Mouse (Mus musculus) granulocyte monocyte progenitor cell, adult 5-6 weeks (primary cell): ENCODE measurements around the gene Mok. TPM values are rescaled to one million over a fixed set of nuclear protein-coding genes. Genes with fewer than 3 reads are reported as not detected.
A peak's percentile ranks its signal among the peaks of the same experiment; 100 is the strongest.

Experiments
- ATAC-seq: replicated peaks from 2 replicates; pipeline ENCODE4 v1.8.0; 2016; ENCODE audit warnings: mild to moderate bottlenecking, moderate TSS enrichment, inconsistent platforms; ENCODE audit not compliant: poor library complexity, severe bottlenecking
- total RNA-seq, 2 experiments: library from RNA; stranded (forward) in 1 of 2; stranded (reverse) in 1 of 2; fragments of 200-712, 200-1000 nt in 1 of 2; fragments of >200 nt in 1 of 2; fragmentation: Nextera tagmentation in 1 of 2; gene quantifications; 2 replicates each; pipeline ENCODE4 v1.2.3; 2014 to 2017

Gene Mok
- total RNA-seq, 2 experiments from 2014 or later: 1.5 to 2.6 TPM

- peak; percentile 58 for ATAC-seq
Measured at GRCm38 (mm10) chr12:110850010-110850928, 9.5 kb upstream of the Mok start, which contains the start of gene Zfp839. Gene Zfp839, plus strand, starts transcription at chr12:110850253.

DNA sequence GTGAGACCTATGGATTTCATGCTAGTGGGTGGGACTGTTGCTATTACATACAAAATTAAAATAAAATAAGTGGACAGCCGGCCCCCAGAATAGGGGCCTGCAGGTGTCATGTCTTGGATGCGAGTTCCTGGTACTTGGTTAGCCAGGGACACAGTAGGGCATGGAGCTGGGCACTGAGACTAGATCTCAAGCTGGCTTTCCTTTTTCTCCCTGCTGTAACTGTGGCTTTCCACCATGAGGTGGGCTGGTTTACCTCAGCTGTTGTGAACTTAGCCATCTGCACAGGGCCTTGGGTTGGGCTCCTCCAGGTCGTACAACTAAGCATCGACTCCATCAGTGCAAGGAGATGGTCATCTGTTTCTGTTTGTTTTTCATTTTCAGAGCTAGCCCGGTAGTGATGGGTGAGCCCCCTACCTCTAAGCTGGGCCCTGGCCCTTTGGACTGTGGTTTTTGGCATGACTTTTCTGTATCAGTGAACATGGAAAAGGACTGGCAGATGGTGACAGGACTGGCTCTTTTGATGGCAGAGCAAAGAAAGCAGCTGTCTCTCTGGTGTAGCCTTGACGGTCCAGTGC, 5.5 kb upstream of the Mok start:
- ATAC-seq: no peak

DNA sequence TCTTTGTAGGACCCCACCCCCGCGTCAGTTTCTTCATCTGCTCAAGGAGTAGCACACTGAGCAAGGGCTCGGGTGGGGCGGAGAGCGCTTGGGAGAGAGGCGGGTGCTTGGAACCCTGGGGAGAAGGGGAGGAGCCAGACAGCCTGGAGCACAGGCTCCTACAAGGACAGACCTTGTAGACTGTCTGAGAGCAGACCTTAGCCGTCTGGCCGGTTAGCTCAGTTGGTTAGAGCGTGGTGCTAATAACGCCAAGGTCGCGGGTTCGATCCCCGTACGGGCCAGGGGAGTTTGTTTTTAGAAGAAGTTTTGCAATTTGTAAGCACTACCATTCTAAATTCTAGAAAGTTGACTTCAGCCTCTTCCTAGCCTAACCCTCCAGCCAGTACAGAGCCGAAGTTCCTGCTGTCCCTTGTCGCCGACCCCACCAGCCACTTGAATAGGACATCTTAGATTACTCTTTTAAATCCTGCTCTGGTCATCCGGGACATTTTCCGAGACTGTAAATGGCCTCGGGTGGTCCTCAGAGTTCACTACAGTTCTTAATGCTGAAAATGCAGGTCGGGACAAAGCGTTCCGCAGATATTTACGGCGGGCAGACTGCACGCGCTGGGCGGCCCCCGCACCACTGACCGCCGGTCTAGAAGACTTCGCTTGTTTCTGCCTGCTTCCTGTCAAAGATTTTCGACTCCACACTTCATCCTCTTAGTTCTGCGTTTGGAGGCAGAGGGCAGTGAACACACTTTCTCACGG, 4.6 kb upstream of the Mok start:
- peak; percentile 73 for ATAC-seq

- peak; percentile 20 for ATAC-seq
Measured at GRCm38 (mm10) chr12:110844227-110845130, 3.7 kb upstream of the Mok start.

DNA sequence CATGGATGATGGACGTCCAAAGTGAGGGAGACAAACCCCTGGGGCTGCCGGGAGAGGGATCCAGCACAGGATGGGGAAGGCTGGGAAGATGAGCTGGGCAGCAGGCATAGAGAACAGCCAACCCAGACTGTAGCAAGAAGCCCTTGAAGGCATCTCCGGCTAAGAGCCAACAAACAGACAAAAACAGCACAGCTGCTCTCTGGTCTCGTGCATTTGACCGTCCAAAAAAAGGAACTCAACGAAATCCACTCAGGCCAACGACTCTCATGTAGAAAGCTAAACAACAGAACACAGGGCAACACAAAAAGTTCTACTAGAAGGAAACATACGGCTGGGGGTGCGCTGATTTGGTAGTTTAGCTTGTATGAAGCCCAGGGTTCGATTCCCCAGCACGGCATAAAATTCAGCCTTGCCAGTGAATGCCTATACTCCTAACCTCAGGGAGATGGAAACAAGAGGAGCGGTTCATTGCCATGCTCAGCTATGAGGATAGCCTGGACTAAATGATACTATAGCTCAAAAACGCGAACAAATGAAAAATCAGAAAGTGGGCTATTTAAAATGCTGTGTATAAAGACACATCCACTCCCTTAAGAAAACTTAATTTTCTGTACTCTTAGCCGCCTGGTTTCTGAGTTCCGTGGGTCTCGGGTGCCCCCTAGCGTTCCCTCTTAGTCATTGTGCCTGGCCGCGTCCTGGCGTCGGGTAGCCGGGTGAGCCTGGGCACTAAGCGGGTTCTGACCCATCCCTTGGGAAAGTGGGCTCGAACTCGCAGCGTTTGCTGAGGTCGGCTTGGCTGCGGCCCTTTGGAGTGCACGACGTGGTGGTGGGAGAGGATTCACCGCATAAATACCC, 2.7 kb upstream of the Mok start:
- peak; percentile 48 for ATAC-seq

GRCm38 (mm10) chr12:110841731-110842493, 1.2 kb upstream of the Mok start:
- no peak for ATAC-seq

GRCm38 (mm10) chr12:110837850-110838249, 2.9 kb downstream of the Mok start:
- ATAC-seq: no peak

DNA sequence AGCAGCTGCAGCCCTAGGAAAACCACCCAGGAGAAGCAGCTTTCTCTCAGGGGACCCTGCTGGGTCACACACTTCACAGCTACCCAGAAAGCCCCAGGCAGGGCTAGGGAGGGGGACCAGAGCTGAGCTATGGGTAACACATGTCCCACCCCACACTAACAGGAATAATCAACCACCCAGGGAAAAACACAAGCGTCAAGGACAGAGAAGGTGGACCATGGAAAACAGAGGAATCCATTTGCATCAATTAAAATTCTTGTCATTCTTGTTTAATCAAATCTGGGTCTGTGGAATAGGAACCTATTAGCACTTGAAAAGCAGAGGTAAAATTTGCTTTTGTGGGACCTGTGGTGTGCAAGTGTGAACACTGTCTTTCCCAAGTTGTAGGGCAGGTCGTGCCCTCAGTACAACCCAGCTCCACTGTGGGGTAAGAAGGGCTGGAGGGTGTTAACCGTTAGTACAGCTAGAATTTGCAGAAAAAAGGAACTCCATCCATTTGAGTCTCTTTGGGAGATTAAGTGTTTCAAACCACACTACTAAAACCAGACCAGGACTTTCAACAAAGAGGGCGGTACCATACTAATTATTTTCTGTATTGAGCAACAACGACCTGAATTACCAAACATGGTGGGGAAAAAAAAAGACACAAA, 3.4 kb downstream of the Mok start:
- ATAC-seq: peak; percentile 75

- ATAC-seq: no peak
Measured at GRCm38 (mm10) chr12:110836729-110837128, 4.0 kb downstream of the Mok start.

DNA sequence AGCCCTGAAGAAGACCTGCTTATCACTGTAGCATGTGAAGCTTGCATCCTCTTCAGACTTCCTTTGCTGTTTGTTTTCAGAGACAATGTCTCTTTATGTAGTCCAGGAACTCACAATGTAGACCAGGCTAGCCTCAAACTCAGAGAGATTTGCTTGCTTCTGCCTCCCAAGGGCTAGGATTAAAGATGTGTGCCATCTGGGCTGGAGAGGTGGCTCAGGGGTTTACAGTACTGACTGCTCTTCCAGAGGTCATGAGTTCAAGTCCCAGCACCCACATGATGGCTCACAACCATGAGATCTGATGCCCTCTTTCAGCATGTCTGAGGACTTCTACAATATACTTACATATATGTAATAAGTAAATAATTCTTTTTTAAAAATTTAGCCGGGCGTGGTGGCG, 5.6 kb downstream of the Mok start:
- no peak for ATAC-seq

- no peak for ATAC-seq
Measured at GRCm38 (mm10) chr12:110830293-110831024, 10.3 kb downstream of the Mok start.

DNA sequence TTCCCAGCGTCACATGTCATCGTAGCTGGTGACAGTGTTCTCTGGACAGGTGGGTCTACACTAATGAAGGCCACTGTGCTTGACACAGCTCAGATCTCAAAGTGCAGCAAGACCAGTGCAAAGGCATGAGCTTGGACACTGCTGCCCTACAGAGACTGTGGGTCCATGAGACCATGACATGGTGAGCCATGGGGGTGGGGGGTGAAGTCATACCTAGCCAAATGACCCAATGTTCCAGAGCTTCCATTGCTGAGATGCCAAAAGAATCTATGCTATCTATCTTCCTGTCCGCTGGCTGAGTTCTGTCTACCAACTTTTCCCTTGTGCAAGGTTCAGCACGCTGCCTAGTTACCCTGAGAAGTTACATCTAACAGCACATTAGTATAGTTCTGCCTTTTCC, 11.8 kb downstream of the Mok start:
- no peak for ATAC-seq

DNA sequence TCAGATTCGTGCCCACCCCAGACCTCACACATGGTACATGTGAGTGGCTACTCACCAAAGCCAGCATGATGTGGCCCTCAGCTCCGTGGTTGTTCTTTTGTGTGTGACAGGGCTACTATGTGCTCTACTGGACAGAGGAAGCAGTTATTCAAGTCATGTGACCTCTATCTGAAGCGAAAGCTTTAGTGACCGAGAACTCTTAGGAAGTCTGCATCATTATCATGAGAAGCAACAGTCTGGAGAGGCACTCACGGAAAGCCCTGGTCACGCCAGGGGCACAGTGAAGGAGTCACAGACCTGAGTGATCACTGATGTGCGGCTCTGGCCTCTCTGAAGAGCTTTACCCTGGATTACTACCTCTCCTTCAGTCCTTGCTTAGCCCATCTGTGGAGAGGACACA, 18.4 kb downstream of the Mok start:
- ATAC-seq: 0 out of 2 replicates have a peak, but pooled peaks have one; percentile 13

DNA sequence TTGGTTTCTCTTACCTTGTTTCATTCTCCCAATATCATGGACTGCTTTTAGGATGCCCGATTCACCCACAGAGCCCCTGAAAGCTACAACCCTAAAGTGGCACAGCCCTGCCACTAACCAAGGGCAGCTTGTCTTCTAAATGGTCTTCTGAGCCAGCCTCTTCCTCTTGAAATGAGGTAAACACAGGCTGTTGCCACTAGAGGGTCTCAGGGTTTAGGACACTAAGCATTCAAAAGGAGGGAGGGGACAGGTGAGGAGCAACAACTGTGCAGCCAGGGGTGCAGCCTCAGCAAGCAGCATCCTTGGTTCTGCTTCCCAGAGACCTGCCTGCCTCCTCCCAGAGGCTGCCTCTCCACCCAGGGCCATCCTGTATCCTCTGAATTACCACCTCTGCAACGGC, 19.0 kb downstream of the Mok start:
- ATAC-seq: no peak

DNA sequence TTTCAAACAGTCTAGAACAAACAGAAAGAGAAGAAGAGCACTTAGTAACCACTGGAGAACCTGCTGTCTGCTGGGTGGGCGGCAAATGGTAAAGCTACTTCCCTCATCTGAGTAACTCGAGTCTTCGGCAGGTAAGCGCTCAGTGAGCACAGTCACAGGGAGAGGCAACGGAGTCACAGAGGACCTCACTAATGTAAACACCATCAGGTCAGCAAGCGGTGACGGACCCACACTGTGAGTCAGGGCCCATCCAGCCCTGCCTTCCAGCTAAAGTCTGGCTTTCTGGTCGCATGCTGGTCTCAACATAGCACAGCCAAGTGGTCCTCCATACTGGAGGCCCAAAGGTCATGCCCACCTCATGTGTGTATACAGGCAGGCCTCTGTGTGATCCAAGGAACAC, 21.4 kb downstream of the Mok start:
- ATAC-seq: no peak

GRCm38 (mm10) chr12:110816833-110817232, 23.9 kb downstream of the Mok start:
- peak; percentile 78 for ATAC-seq

DNA sequence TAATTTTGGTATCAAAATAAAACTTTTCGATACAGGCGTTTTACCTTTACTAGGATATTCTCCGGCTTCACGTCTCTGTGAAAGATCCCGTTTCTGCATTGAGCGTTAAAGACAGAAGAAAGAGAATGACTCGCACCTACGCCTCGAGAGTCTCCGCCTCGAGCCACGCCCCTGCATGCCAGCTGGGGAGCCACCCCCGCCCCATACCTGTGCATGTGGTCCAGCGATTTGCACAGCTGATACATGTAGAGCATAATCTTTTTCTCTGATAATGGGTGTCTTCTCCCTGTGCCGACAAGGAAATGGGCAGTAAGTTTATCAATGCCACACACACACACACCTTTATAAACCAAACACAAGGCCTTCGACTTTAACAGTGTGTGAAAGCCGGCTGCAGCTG, 25.8 kb downstream of the Mok start:
- ATAC-seq: no peak
